Mouse (Mus musculus) kidney, embryonic 14.5 days (tissue): ENCODE data around the gene Gm26602. TPM values are rescaled to one million over a fixed set of nuclear protein-coding genes. Genes with fewer than 3 reads are reported as not detected.

Experiments used
- ATAC-seq: fragments of 200-750 bp; cut with Nextera tagmentation; 2 replicates; pipeline ENCODE4 v1.8.0; 2017; ENCODE audit warnings: moderate number of reproducible peaks, mild to moderate bottlenecking, moderate TSS enrichment, moderate library complexity; ENCODE audit not compliant: low FRiP score, low TSS enrichment
- H3K27ac ChIP-seq: fragments of 300-500 bp; sonication (generic); 2 replicates; pipeline ENCODE4 v1.5.1; 2014; ENCODE audit warnings: low read depth, mild to moderate bottlenecking, low read length, moderate library complexity, mixed read lengths
- H3K27me3 ChIP-seq: fragments of 300-500 bp; sonication (generic); 2 replicates; pipeline ENCODE4 v1.6.1; 2014; ENCODE audit warnings: mild to moderate bottlenecking, low read length; ENCODE audit not compliant: control insufficient read depth, insufficient read depth
- H3K36me3 ChIP-seq: fragments of 300-500 bp; sonication (generic); 2 replicates; pipeline ENCODE4 v1.6.1; 2014; ENCODE audit warnings: low read length, mixed read lengths; ENCODE audit not compliant: control insufficient read depth, insufficient read depth
- H3K4me1 ChIP-seq: fragments of 300-500 bp; sonication (generic); 2 replicates; pipeline ENCODE4 v1.6.1; 2014; ENCODE audit warnings: low read length, mixed read lengths; ENCODE audit not compliant: control insufficient read depth, insufficient read depth
- H3K4me2 ChIP-seq: fragments of 300-500 bp; sonication (generic); replicated peaks from 2 replicates; pipeline ENCODE4 v1.6.1; 2014; ENCODE audit warnings: low read depth, mild to moderate bottlenecking, low read length
- H3K4me3 ChIP-seq: fragments of 300-500 bp; sonication (generic); 2 replicates; pipeline ENCODE4 v1.5.1; 2014; ENCODE audit warnings: mild to moderate bottlenecking, low read length
- H3K9ac ChIP-seq: fragments of 300-500 bp; sonication (generic); 2 replicates; pipeline ENCODE4 v1.6.1; 2014; ENCODE audit warnings: low read depth, mild to moderate bottlenecking, low read length, moderate library complexity
- H3K9me3 ChIP-seq: fragments of 300-500 bp; sonication (generic); 2 replicates; pipeline ENCODE4 v1.6.1; 2016; ENCODE audit warnings: low read length; ENCODE audit not compliant: control insufficient read depth
- WGBS: fragments of 180-500 bp; shearing (Covaris S2); extraction: QIAGEN DNeasy Blood & Tissue Kit; methylation state at CpG from one replicate; pipeline ENCODE4 v1.1.7; 2014; 5-methylcytosine and 5-hydroxymethylcytosine counted together
- polyA plus RNA-seq: library from polyadenylated mRNA; unstranded; fragments of >200 nt; fragmentation: Nextera tagmentation; extraction: Ambion mirVana; gene quantifications from 2 replicates; pipeline ENCODE4 v1.2.1, GENCODE M21; 2014

The Gm26602 gene
- polyA plus RNA-seq, 1 experiment from 2014 or later = 10.8 TPM

GRCm38 (mm10) chr10:79909092-79909922 is 1.3 kb upstream of the Gm26602 start:
- no peaks in the 10 kb centered on the region for H3K27me3 ChIP-seq
- H3K9me3 ChIP-seq = no peaks in the 10 kb centered on the region
- WGBS = 23% methylated on average over 14 of the region's 14 CpGs
- peaks cover 47% of the 10 kb centered on the region for H3K36me3 ChIP-seq
- H3K4me3 ChIP-seq = peak overlapping the region; percentile 75
- peak overlapping the region; percentile 6; the same call in 1 of the 2 replicates for H3K27ac ChIP-seq
- no peak overlapping the region; the same call in 1 of the 2 replicates for H3K9ac ChIP-seq
- peak overlapping the region; percentile 31 for H3K4me2 ChIP-seq
- ATAC-seq = peak; percentile 46; the same call in 1 of the 2 replicates
- H3K4me1 ChIP-seq = 0 out of 2 replicates have a peak, but pooled peaks cover 3% of the 10 kb centered on the region

- Histone ChIP-seq H3K9me3 (no peaks in the 10 kb centered on the region), H3K27me3 (no peaks in the 10 kb centered on the region; the same call in 1 of the 2 replicates), H3K36me3 (peaks cover 24% of the 10 kb centered on the region), H3K27ac (no peak overlapping the region), H3K4me2 (no peak overlapping the region), H3K4me3 (no peak overlapping the region), H3K9ac (no peak overlapping the region), H3K4me1 (peaks cover 5% of the 10 kb centered on the region; the same call in 1 of the 2 replicates)
- no peak for ATAC-seq
- WGBS = 69% methylated on average over 20 of the region's 20 CpGs
Measured at GRCm38 (mm10) chr10:79912412-79912811, 1.8 kb downstream of the Gm26602 start.

- 77% methylated on average over 11 of the region's 11 CpGs for WGBS
- Histone ChIP-seq H3K4me1 (peaks cover 5% of the 10 kb centered on the region; the same call in 1 of the 2 replicates), H3K36me3 (peaks cover 24% of the 10 kb centered on the region), H3K4me3 (no peak overlapping the region), H3K9me3 (no peaks in the 10 kb centered on the region), H3K27me3 (peaks cover 19% of the 10 kb centered on the region), H3K9ac (no peak overlapping the region), H3K27ac (no peak overlapping the region), H3K4me2 (no peak overlapping the region; the same call in 1 of the 2 replicates)
- ATAC-seq = no peak
Measured at GRCm38 (mm10) chr10:79914131-79914947, 3.7 kb downstream of the Gm26602 start.

DNA sequence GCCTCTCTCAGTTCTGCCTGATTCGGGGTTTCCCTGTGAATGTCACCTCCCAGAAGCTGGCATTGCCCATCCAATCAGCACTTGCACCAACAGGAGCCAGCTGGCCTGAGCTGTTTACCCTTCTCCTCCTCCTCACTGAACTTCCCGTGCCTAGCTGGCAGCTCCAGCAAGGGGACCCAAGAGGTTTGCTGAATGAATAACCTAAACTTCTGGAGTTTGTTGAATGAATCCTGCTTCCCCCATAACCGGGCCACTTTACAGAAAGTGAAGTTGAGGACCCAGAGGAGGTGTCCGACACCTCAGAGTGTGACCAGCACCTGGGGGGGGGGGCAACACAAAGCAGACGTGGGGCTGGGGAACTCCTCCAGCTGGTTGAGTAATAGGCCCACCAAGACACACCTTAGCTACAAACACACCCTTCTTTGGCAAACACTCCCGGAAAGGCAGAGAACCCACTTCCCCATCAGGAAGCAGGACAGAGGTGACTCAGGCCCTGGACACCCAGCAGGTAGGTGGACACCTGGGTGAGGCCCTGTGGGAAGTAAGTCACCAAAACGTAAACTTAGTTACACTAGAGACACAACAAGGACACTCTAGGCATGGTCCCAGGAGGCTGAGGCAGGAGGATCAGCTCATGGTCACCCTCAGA is 4.4 kb downstream of the Gm26602 start:
- Histone ChIP-seq H3K27ac (no peak overlapping the region), H3K9ac (no peak overlapping the region), H3K27me3 (peaks cover 26% of the 10 kb centered on the region), H3K9me3 (no peaks in the 10 kb centered on the region), H3K4me2 (no peak overlapping the region; the same call in 1 of the 2 replicates), H3K36me3 (peaks cover 24% of the 10 kb centered on the region), H3K4me1 (peaks cover 10% of the 10 kb centered on the region; the same call in 1 of the 2 replicates), H3K4me3 (no peak overlapping the region)
- WGBS = 70% methylated on average over 7 of the region's 7 CpGs
- no peak for ATAC-seq

- Histone ChIP-seq H3K9ac (peak overlapping the region; percentile 85), H3K4me3 (peak overlapping the region; percentile 53), H3K9me3 (no peaks in the 10 kb centered on the region), H3K27ac (no peak overlapping the region), H3K27me3 (peaks cover 36% of the 10 kb centered on the region), H3K4me2 (peak overlapping the region; percentile 62), H3K4me1 (peaks cover 19% of the 10 kb centered on the region), H3K36me3 (peaks cover 17% of the 10 kb centered on the region)
- 5% methylated on average over 8 of the region's 8 CpGs for WGBS
- no peak for ATAC-seq
Measured at GRCm38 (mm10) chr10:79916081-79916480, 5.4 kb downstream of the Gm26602 start.

GRCm38 (mm10) chr10:79916808-79917531 is 6.3 kb downstream of the Gm26602 start, which contains the start of gene Kiss1r:
Kiss1r (plus strand) TSS chr10:79916971.
- Histone ChIP-seq H3K4me1 (peaks cover 28% of the 10 kb centered on the region), H3K27ac (peak within 1 kb of the TSS; percentile 26; the same call in 1 of the 2 replicates), H3K36me3 (peaks cover 8% of the 10 kb centered on the region; the same call in 1 of the 2 replicates), H3K4me2 (peak within 1 kb of the TSS; percentile 62), H3K27me3 (peaks cover 45% of the 10 kb centered on the region), H3K9me3 (no peaks in the 10 kb centered on the region), H3K4me3 (peak within 1 kb of the TSS; percentile 53), H3K9ac (peak within 1 kb of the TSS; percentile 85)
- peak; percentile 77 for ATAC-seq
- WGBS = 2% methylated on average over 42 of the region's 42 CpGs

- H3K4me3 ChIP-seq = peak overlapping the region; percentile 53; the same call in 1 of the 2 replicates
- H3K9ac ChIP-seq = no peak overlapping the region
- H3K4me1 ChIP-seq = peaks cover 28% of the 10 kb centered on the region
- 73% methylated on average over 5 of the region's 5 CpGs for WGBS
- peaks cover 51% of the 10 kb centered on the region for H3K27me3 ChIP-seq
- H3K36me3 ChIP-seq = peaks cover 4% of the 10 kb centered on the region; the same call in 1 of the 2 replicates
- ATAC-seq = no peak
- H3K4me2 ChIP-seq = peak overlapping the region; percentile 62
- no peaks in the 10 kb centered on the region for H3K9me3 ChIP-seq
- no peak overlapping the region for H3K27ac ChIP-seq
Measured at GRCm38 (mm10) chr10:79917532-79918100, 7.0 kb downstream of the Gm26602 start.
